Mouse (Mus musculus) liver, embryonic 12.5 days (tissue): ENCODE measurements around the gene Ppia. TPM values are rescaled to one million over a fixed set of nuclear protein-coding genes. Genes with fewer than 3 reads are reported as not detected.

Experiments used
- ATAC-seq: fragments of 200-750 bp; cut with Nextera tagmentation; 2 replicates; pipeline ENCODE4 v1.8.0; 2017; ENCODE audit warnings: moderate number of reproducible peaks, mild to moderate bottlenecking, moderate library complexity
- H3K27ac ChIP-seq: fragments of 300-500 bp; sonication (generic); 2 replicates; pipeline ENCODE4 v1.5.1; 2016; ENCODE audit warnings: mild to moderate bottlenecking
- H3K27me3 ChIP-seq: fragments of 300-500 bp; sonication (generic); replicated peaks from 2 replicates; pipeline ENCODE4 v1.6.1; 2016; ENCODE audit warnings: mild to moderate bottlenecking, moderate library complexity
- H3K36me3 ChIP-seq: fragments of 300-500 bp; sonication (generic); 2 replicates; pipeline ENCODE4 v1.6.1; 2016; ENCODE audit warnings: mild to moderate bottlenecking, moderate library complexity
- H3K4me1 ChIP-seq: fragments of 300-500 bp; sonication (generic); 2 replicates; pipeline ENCODE4 v1.6.1; 2016
- H3K4me2 ChIP-seq: fragments of 300-500 bp; sonication (generic); 2 replicates; pipeline ENCODE4 v1.6.1; 2016; ENCODE audit warnings: mild to moderate bottlenecking, moderate library complexity
- H3K4me3 ChIP-seq: fragments of 300-500 bp; sonication (generic); 2 replicates; pipeline ENCODE4 v1.5.1; 2016; ENCODE audit warnings: mild to moderate bottlenecking, moderate library complexity
- H3K9ac ChIP-seq: fragments of 300-500 bp; sonication (generic); 2 replicates; pipeline ENCODE4 v1.6.1; 2016; ENCODE audit warnings: mild to moderate bottlenecking, moderate library complexity
- H3K9me3 ChIP-seq: fragments of 300-500 bp; sonication (generic); replicated peaks from 2 replicates; pipeline ENCODE4 v1.6.1; 2016; ENCODE audit warnings: mild to moderate bottlenecking, moderate library complexity
- WGBS: fragments of 180-500 bp; shearing (Covaris S2); methylation state at CpG from one replicate; pipeline ENCODE4 v1.1.7; 2016; ENCODE audit not compliant: insufficient replicate concordance; 5-methylcytosine and 5-hydroxymethylcytosine counted together
- polyA plus RNA-seq: library from polyadenylated mRNA; unstranded; fragments of >200 nt; fragmentation: Nextera tagmentation; extraction: Ambion mirVana; gene quantifications from 2 replicates; pipeline ENCODE4 v1.2.1, GENCODE M21; 2016

The Ppia gene
- polyA plus RNA-seq, 1 experiment from 2014 or later, result 3,900 TPM

DNA sequence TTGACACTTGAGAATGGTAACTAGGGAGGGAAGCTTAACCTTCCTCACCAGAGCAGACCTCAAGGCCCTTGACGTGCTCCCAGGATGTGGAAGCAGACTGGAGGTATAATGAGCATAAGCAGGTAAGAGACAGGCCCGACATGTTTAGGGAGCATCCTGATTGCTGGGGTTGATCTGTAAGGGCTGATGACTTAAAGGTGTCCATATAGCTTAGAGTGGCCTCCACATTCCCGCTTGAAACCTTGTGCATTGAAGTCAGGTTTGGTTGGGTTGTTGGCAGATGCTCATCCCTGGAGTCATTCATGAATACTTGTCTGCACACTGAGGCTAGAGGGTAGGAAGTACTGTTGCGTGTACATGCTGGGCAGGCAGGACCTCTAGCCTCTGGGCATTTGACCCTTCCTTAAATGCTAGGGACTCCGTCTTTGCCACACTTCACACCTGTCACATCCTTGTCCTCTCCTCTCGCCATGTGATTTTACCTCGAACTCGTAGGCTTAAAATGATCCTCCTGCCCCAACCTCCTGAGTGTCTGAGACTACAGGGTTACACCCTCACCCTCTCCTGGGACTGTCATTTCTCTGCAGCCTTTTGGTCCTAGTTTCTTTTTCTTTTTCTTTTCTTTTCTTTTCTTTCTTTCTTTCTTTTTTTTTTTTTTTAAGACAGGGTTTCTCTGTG is 24.7 kb upstream of the Ppia start:
- H3K9me3 ChIP-seq, result no peaks in the 10 kb centered on the region
- ATAC-seq, result no peak
- H3K4me3 ChIP-seq, result peak overlapping the region; percentile 91
- peak overlapping the region; percentile 89 for H3K9ac ChIP-seq
- peaks cover 34% of the 10 kb centered on the region for H3K36me3 ChIP-seq
- H3K27ac ChIP-seq, result 0 out of 2 replicates have a peak overlapping the region, but pooled peaks have one; percentile 90
- H3K4me2 ChIP-seq, result peak overlapping the region; percentile 96
- WGBS, result 84% methylated on average over 8 of the region's 8 CpGs
- H3K4me1 ChIP-seq, result peaks cover 41% of the 10 kb centered on the region
- H3K27me3 ChIP-seq, result no peaks in the 10 kb centered on the region

DNA sequence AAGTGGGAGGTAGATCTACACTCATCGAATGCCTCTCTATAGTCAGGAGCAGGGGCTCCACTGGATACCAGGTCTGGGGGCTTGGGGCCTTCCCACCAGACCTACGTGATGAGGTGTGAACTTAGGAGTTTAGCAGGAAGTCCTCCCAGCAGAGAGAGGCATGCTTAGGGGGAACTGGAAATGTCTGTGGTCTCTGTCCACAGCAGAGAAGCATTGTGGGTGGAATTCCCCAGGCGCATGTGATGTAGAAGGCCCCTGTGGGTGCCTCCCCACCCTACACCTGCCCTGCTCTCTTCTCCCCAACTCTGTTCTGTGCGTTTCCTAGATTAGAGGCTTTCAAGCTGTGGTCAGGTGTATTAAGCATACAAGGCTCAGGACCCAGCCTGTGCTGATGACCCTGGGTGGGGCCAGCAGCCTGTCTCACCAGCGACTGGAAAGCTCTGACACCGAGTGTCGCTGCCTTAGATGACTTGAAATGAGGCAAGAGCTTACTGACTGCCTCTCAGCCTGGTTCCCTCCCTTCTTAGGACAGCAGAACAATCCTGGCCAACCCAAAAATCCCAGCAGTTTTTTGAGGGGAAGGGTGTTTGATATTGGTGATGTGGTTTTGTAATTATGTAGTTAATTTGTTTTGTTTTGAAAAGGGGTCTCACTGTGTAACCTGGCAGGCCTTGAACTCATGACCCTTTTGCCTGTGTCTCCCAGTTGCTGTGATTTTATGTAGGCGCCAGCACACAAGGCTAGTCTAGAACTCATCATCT is 23.5 kb upstream of the Ppia start:
- Histone ChIP-seq H3K36me3 (peaks cover 45% of the 10 kb centered on the region), H3K27me3 (no peaks in the 10 kb centered on the region), H3K4me1 (peaks cover 41% of the 10 kb centered on the region), H3K27ac (no peak overlapping the region), H3K4me2 (no peak overlapping the region), H3K4me3 (no peak overlapping the region), H3K9ac (peak overlapping the region; percentile 39), H3K9me3 (no peaks in the 10 kb centered on the region)
- ATAC-seq, result no peak
- WGBS, result 69% methylated on average over 8 of the region's 8 CpGs

DNA sequence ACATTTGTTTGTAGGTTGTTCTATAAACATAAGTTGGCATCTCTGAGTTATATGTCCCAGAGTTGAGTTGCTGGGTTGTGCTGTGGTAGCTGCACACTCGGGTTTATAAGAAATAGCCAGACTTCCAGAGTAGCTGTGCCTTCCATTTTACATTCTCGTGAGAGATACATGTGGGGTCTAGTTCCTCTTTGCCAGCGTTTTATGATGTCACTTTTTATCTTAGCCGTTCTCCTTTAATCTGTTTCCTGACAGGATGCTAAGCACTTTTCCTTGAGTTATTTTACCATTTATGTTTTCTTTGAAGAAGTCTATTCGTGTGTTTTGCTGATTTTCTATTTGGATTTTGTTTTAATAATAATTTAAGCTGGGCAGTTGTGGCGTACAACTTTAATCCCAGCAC is 22.4 kb upstream of the Ppia start:
- Histone ChIP-seq H3K4me1 (peaks cover 41% of the 10 kb centered on the region), H3K4me2 (no peak overlapping the region), H3K27ac (no peak overlapping the region), H3K4me3 (no peak overlapping the region), H3K9me3 (no peaks in the 10 kb centered on the region), H3K36me3 (peaks cover 57% of the 10 kb centered on the region), H3K9ac (no peak overlapping the region), H3K27me3 (no peaks in the 10 kb centered on the region)
- 38% methylated on average over 6 of the region's 6 CpGs for WGBS
- ATAC-seq, result no peak

DNA sequence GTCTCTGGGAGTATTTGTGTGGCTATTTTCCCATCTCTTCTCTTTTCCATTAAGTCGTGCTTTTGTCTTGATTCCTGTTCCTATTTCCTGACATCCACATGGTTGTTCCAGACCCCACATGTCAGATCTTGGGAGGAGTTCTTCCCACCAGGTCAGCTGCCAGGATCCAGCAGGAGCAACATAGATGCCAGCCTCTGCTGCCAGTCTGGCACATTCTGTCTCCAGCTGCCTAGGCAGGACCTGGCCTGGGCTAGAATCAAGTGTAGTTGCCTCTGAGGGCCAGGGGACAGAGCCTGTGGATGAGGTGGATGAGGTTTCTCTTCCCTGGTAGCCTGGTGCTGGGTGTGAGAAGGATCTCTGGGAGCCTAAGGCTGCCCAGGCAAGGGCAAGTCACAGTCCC is 21.4 kb upstream of the Ppia start:
- no peak for ATAC-seq
- WGBS, result 63% methylated on average over 1 of the region's 1 CpGs

GRCm38 (mm10) chr11:6395565-6395964 is 19.7 kb upstream of the Ppia start:
- 77% methylated on average over 5 of the region's 5 CpGs for WGBS

More for the DNA sequence above, 21.4 kb upstream of the Ppia start:
- Histone ChIP-seq H3K27me3 (no peaks in the 10 kb centered on the region), H3K9me3 (no peaks in the 10 kb centered on the region), H3K36me3 (peaks cover 67% of the 10 kb centered on the region), H3K4me3 (no peak overlapping the region), H3K4me2 (no peak overlapping the region), H3K27ac (no peak overlapping the region), H3K9ac (no peak overlapping the region), H3K4me1 (peaks cover 32% of the 10 kb centered on the region)

DNA sequence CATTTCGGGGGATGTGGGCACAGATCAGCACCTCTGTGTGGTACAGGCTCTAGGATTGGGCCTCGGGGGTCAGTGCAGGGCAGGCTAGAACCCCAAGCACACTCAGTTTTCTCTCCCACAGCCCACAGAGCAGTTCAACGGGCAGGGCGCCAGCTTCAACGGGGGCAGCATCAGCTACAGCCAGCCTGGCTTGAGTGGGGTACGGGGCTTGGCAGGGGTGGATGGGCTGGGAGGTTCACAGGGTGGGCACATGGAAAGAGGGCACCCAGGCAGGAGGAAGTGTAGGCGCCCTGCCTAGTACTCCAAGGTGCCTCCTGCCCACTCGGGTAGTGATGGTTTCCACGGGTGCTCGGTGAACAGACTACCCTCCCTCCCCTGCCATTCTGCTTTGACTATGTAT is 17.1 kb upstream of the Ppia start:
- 88% methylated on average over 10 of the region's 10 CpGs for WGBS

More at GRCm38 (mm10) chr11:6395565-6395964, 19.7 kb upstream of the Ppia start:
- no peak for ATAC-seq
- Histone ChIP-seq H3K4me1 (peaks cover 22% of the 10 kb centered on the region), H3K9ac (no peak overlapping the region), H3K4me2 (no peak overlapping the region), H3K36me3 (peaks cover 80% of the 10 kb centered on the region), H3K27me3 (no peaks in the 10 kb centered on the region), H3K9me3 (no peaks in the 10 kb centered on the region), H3K4me3 (no peak overlapping the region), H3K27ac (no peak overlapping the region)

GRCm38 (mm10) chr11:6402515-6403510 is 12.4 kb upstream of the Ppia start:
- Histone ChIP-seq H3K27ac (no peak overlapping the region), H3K4me2 (no peak overlapping the region), H3K36me3 (peaks cover 87% of the 10 kb centered on the region), H3K9me3 (no peaks in the 10 kb centered on the region), H3K27me3 (no peaks in the 10 kb centered on the region), H3K9ac (no peak overlapping the region), H3K4me3 (no peak overlapping the region), H3K4me1 (peaks cover 17% of the 10 kb centered on the region)
- ATAC-seq, result peak; percentile 48; the same call in 1 of the 2 replicates
- WGBS, result 78% methylated on average over 19 of the region's 19 CpGs

More for the DNA sequence above, 17.1 kb upstream of the Ppia start:
- Histone ChIP-seq H3K4me2 (no peak overlapping the region), H3K4me1 (no peaks in the 10 kb centered on the region), H3K36me3 (peaks cover 96% of the 10 kb centered on the region), H3K4me3 (no peak overlapping the region), H3K27ac (no peak overlapping the region), H3K9me3 (no peaks in the 10 kb centered on the region), H3K9ac (no peak overlapping the region), H3K27me3 (no peaks in the 10 kb centered on the region)
- no peak for ATAC-seq

- no peak overlapping the region for H3K4me3 ChIP-seq
- H3K4me1 ChIP-seq, result peaks cover 17% of the 10 kb centered on the region
- peaks cover 76% of the 10 kb centered on the region for H3K36me3 ChIP-seq
- H3K9me3 ChIP-seq, result no peaks in the 10 kb centered on the region
- no peak overlapping the region for H3K27ac ChIP-seq
- 85% methylated on average over 5 of the region's 5 CpGs for WGBS
- no peak for ATAC-seq
- H3K27me3 ChIP-seq, result no peaks in the 10 kb centered on the region
- H3K9ac ChIP-seq, result no peak overlapping the region
- H3K4me2 ChIP-seq, result no peak overlapping the region
Measured at GRCm38 (mm10) chr11:6403830-6404405, 11.3 kb upstream of the Ppia start.

GRCm38 (mm10) chr11:6404699-6405566 is 10.3 kb upstream of the Ppia start:
- no peak for ATAC-seq
- Histone ChIP-seq H3K9me3 (no peaks in the 10 kb centered on the region), H3K4me2 (no peak overlapping the region), H3K36me3 (peaks cover 66% of the 10 kb centered on the region), H3K27ac (no peak overlapping the region), H3K4me1 (peaks cover 22% of the 10 kb centered on the region), H3K4me3 (no peak overlapping the region), H3K9ac (no peak overlapping the region), H3K27me3 (no peaks in the 10 kb centered on the region)
- WGBS, result 84% methylated on average over 9 of the region's 9 CpGs

DNA sequence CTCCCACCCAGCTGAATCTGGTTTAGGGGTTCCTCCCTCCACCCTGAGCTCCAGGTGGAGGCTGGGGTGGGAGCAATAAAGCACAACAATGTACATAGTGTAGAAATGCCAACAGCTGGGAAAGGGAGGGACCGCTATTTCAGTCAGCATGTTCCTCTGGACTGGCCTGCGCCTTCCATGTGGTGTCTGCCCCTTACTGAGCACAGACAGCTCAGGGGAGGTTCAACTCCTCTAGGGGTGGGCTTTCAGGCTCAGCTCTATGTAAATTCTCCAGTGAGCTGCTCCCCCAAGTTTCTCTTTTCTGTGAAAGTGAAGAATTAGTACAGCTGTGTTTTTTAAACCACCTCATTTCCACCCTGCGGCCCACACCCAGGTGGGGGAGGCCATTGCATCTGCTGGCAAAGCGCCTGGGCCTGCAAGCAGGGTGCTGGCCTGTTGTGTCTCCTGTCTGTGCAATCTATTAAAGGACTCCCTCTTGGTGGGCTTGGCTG is 9.6 kb upstream of the Ppia start:
- 77% methylated on average over 4 of the region's 4 CpGs for WGBS
- Histone ChIP-seq H3K4me2 (no peak overlapping the region), H3K27ac (no peak overlapping the region), H3K9me3 (no peaks in the 10 kb centered on the region), H3K4me3 (no peak overlapping the region), H3K4me1 (peaks cover 26% of the 10 kb centered on the region), H3K36me3 (peaks cover 60% of the 10 kb centered on the region), H3K9ac (no peak overlapping the region), H3K27me3 (no peaks in the 10 kb centered on the region)
- no peak for ATAC-seq
